Mouse (Mus musculus) embryonic fibroblast, embryonic 13.5 days (primary cell): Measurements from ENCODE around the gene Kcnk16.

Experiments used
- CTCF ChIP-seq: IDR thresholded peaks from 2 replicates; pipeline ENCODE4 v1.5.1; 2011; ENCODE audit warnings: mild to moderate bottlenecking, control low read depth, low read length, moderate library complexity, borderline replicate concordance; ENCODE audit not compliant: insufficient read depth
- POLR2A ChIP-seq: IDR thresholded peaks from 2 replicates; pipeline ENCODE4 v1.6.1; 2011; ENCODE audit warnings: low read depth, mild to moderate bottlenecking, control low read depth, low read length, moderate library complexity

DNA sequence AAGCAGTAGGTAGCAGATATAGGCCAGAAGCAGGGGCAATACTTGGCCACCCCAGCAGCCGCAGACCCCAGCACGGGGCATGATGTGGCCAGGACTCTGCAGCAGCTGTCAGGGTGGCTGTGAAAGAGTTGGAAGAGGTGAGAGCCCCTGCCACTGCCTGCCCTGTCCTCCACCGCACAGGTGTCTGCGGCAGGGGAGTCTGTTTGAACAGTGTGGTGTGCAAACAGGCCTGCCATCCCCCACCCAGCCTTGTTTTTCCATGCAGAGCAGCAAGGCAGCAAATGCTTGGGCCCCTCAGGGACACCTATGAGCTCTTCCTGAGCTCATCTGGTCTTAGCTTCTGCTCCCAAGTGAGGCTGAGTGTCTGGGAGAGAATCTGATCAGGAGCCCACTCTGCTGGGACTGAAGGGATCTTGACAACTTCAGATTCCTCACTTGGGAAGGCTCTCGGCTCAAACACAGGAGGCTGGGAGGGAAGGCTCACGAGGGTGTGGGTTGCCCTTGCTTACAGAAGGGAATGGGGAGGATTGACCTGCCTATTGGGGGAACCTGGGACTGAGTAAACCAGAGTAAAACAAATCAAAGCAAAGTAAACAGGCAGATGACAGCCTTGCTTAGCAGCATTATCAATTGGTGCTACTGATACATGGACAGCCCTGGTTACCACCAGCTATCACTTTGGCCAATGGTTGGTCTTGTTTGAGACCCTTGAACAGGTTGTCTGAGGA lies at the start of gene Kcnk16:
- no peak for TF ChIP-seq CTCF
- no peak for TF ChIP-seq POLR2A
